Mouse (Mus musculus): ENCODE results near the gene Spon1. TPM values are rescaled to one million over a fixed set of nuclear protein-coding genes. Genes with fewer than 3 reads are reported as not detected.

The Spon1 gene
- polyA plus RNA-seq, 1 experiment from 2014 or later, result 22.7 TPM

DNA sequence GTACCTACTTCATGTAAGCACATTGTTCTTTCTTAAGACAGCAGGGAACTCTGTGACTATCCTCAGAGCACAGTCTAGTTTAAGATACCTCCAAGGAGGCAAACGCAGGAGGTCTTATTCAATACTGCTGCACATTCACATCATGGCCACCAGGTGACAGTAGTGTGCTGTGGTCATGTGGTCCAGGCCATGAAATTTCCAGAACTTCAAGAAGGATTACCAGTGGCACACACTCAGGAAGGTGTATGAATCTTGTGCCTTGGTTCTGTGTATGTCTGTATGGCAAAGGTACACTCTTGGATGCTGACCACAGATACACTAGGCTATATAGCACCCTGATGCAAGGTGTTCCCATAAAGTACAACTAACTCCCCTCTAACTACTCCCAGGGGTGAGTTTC lies 6.6 kb upstream of the Spon1 start:
- 16% methylated on average over 1 of the region's 1 CpGs for WGBS
- Histone ChIP-seq H3K27ac (no peak overlapping the region), H3K36me3 (no peaks in the 10 kb centered on the region), H3K27me3 (0 out of 2 replicates have a peak, but pooled peaks cover 3% of the 10 kb centered on the region), H3K4me2 (replicated peaks) (no peak overlapping the region), H3K9me3 (0 out of 2 replicates have a peak, but pooled peaks cover 4% of the 10 kb centered on the region), H3K4me1 (no peaks in the 10 kb centered on the region), H3K4me3 (no peak overlapping the region), H3K9ac (no peak overlapping the region)
- no peak for ATAC-seq (ENCODE audit: insufficient number of reproducible peaks, insufficient read depth, low FRiP score, low TSS enrichment)

DNA sequence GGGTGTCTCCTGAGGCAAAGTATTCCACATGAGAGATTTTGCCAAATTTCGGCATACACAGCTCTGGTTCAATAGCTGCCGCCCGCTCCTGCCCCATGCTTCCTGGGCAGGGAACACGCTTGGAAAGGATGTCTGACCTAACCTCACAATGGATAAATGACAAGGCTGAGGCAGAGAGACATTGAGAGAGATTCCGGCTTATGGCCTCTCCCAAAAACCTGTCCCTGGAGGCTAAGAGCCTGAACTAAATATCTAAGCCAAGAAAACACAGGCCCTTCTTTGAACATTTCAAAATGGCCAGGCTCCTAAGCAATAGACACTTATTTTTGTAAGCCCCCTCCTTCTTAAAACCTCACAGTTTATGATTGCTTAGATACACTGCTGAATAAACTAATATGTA lies 665 bp upstream of the Spon1 start:
- 76% methylated on average over 5 of the region's 5 CpGs for WGBS
- no peaks in the 10 kb centered on the region for H3K36me3 ChIP-seq
- H3K27ac ChIP-seq, result no peak overlapping the region
- 0 out of 2 replicates have a peak, but pooled peaks cover 4% of the 10 kb centered on the region for H3K9me3 ChIP-seq
- H3K4me3 ChIP-seq, result no peak overlapping the region
- H3K9ac ChIP-seq, result no peak overlapping the region
- peaks cover 34% of the 10 kb centered on the region for H3K27me3 ChIP-seq
- no peak for ATAC-seq (ENCODE audit: insufficient number of reproducible peaks, insufficient read depth, low FRiP score, low TSS enrichment)
- H3K4me1 ChIP-seq, result peaks cover 20% of the 10 kb centered on the region; the same call in 1 of the 2 replicates
- peak overlapping the region; percentile 92 for H3K4me2 ChIP-seq (replicated peaks)

DNA sequence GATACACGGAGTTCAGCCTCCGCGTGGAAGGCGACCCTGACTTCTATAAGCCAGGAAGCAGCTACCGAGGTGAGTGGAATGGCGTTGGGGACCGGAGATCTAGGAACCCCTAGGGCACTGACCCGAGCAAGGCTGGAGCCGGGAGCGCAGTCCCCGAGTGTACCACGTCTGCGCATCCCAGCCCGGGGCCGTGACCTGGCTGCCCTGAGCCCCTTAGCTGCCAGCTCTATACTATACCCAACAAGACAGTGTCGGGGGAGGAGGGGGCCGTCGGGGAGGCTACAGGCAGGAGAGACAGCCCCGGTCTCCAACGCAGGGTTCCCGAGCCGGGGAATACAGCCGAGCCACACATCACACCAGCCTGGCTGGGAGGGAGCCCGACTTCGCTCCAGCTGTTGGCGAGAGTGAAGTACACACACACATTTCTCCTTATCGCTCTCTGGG lies 722 bp downstream of the Spon1 start:
- Histone ChIP-seq H3K4me1 (peaks cover 20% of the 10 kb centered on the region; the same call in 1 of the 2 replicates), H3K27ac (no peak overlapping the region), H3K36me3 (no peaks in the 10 kb centered on the region), H3K9me3 (0 out of 2 replicates have a peak, but pooled peaks cover 4% of the 10 kb centered on the region), H3K4me2 (replicated peaks) (peak overlapping the region; percentile 92), H3K27me3 (peaks cover 37% of the 10 kb centered on the region), H3K4me3 (peak overlapping the region; percentile 53), H3K9ac (peak overlapping the region; percentile 58)
- WGBS, result under 1% methylated on average over 27 of the region's 27 CpGs
- peak; percentile 24; the same call in 1 of the 2 replicates for ATAC-seq (ENCODE audit: insufficient number of reproducible peaks, insufficient read depth, low FRiP score, low TSS enrichment)

DNA sequence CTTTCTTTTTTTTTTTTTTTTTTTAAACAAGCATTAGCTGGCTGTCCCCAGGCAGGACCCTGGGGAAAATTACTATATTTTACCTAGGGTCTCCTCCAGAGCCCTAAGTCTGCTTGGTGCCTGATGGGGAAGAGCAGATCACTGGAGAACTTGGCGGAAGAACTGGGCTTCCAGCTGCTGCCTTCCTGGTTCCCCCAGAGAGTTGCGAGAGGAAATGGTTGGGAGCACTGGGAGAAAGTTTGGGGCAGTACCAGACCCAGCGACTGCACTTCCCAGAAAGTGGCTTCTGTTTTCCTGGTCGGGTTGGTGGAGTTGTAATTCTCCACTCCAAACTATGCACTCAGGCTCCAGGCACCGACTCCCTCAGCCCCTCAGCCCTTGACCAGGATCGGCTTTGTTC lies 1.7 kb downstream of the Spon1 start:
- WGBS, result 12% methylated on average over 6 of the region's 6 CpGs
- H3K27me3 ChIP-seq, result peaks cover 37% of the 10 kb centered on the region
- H3K9me3 ChIP-seq, result 0 out of 2 replicates have a peak, but pooled peaks cover 4% of the 10 kb centered on the region
- peaks cover 20% of the 10 kb centered on the region; the same call in 1 of the 2 replicates for H3K4me1 ChIP-seq
- H3K4me2 ChIP-seq (replicated peaks), result peak overlapping the region; percentile 92
- no peak overlapping the region for H3K4me3 ChIP-seq
- H3K27ac ChIP-seq, result no peak overlapping the region
- ATAC-seq (ENCODE audit: insufficient number of reproducible peaks, insufficient read depth, low FRiP score, low TSS enrichment), result no peak
- no peak overlapping the region for H3K9ac ChIP-seq
- no peaks in the 10 kb centered on the region for H3K36me3 ChIP-seq

DNA sequence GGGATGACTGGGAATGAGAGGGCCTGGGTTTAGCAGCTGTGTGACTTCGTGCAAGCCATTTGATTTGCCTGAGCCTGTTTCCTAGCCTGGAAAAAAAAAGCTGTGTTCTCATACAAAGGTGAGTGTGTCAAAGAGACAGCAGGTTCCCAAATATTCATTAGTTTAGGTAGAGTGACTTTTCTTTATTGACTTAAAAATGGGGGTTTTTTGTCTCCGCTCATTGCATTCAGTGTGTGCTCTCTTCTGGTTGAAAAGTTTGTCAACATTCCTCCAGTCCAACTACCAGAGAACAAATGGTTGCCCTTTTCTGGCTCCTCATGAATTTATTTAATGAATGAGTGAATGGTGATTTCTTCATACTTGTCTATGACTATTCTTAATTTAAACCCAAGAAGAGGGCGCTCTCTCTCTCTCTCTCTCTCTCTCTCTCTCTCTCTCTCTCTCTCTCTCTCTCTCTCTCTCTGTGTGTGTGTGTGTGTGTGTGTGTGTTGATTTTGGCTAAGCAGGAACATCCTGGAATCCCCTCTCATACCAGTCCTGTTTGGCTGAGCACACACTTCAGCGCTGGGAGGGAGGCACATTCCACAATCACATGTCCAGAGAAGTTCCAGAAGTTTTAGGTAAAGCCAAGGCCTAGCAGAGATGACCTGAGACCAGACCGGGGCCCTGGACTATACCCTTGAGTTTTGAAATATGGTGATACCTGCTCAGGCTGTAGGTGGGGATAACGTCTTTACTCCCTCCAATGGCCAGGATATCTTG lies 2.6 kb downstream of the Spon1 start:
- peak overlapping the region; percentile 92; the same call in 1 of the 2 replicates for H3K4me2 ChIP-seq (replicated peaks)

DNA sequence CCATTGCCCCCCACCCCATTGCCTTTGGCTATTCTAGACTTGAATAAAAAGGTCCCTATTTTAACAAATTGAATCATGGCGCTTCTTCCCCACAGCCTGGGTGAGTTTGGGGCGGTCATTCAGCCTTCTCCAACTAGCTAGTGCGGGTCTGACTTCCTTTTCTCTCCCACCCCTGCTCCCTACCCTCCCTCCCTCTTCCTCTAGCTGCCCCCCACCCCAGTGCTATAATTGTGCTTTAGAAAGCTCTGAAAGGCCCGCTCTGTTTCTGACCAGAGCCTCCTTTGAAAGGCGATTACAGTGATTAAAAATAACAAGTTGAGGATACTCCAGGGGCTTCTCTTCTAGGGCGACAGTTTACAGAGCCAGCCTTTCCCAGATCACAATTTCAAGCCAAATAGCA lies 3.5 kb downstream of the Spon1 start:
- H3K4me1 ChIP-seq, result peaks cover 20% of the 10 kb centered on the region; the same call in 1 of the 2 replicates
- 6% methylated on average over 6 of the region's 6 CpGs for WGBS
- H3K4me2 ChIP-seq (replicated peaks), result no peak overlapping the region
- H3K27ac ChIP-seq, result no peak overlapping the region
- H3K4me3 ChIP-seq, result no peak overlapping the region
- H3K9ac ChIP-seq, result no peak overlapping the region
- no peaks in the 10 kb centered on the region for H3K9me3 ChIP-seq
- no peak for ATAC-seq (ENCODE audit: insufficient number of reproducible peaks, insufficient read depth, low FRiP score, low TSS enrichment)
- H3K27me3 ChIP-seq, result peaks cover 37% of the 10 kb centered on the region
- no peaks in the 10 kb centered on the region for H3K36me3 ChIP-seq

More for the DNA sequence above, 2.6 kb downstream of the Spon1 start:
- Histone ChIP-seq H3K9me3 (no peaks in the 10 kb centered on the region), H3K27ac (no peak overlapping the region), H3K4me1 (peaks cover 20% of the 10 kb centered on the region; the same call in 1 of the 2 replicates), H3K9ac (no peak overlapping the region), H3K4me3 (no peak overlapping the region), H3K36me3 (no peaks in the 10 kb centered on the region), H3K27me3 (peaks cover 37% of the 10 kb centered on the region)
- WGBS, result 50% methylated on average over 6 of the region's 6 CpGs
- no peak for ATAC-seq (ENCODE audit: insufficient number of reproducible peaks, insufficient read depth, low FRiP score, low TSS enrichment)

DNA sequence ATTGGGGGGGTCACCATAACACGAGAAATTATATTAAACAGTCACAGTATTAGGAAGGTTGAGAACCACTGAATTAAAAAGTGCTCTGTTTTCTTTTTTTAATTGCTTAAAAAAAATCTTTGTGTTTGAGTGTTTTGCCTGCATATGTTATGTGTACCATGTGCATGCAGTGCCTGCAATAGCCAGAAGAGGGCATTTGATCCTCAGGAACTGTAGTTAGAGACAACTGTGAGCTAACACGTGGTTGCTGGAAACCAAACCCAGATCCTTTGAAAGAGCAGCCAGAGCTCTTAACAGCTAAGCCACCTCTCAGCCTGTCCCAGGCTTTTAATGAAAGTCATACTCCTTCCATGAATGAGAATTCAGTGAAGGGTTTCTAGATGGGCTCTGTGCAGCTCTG lies 6.3 kb downstream of the Spon1 start:
- WGBS, result 79% methylated on average over 2 of the region's 2 CpGs
- H3K27me3 ChIP-seq, result peaks cover 19% of the 10 kb centered on the region
- H3K4me3 ChIP-seq, result no peak overlapping the region
- no peak overlapping the region for H3K9ac ChIP-seq
- H3K27ac ChIP-seq, result no peak overlapping the region
- ATAC-seq (ENCODE audit: insufficient number of reproducible peaks, insufficient read depth, low FRiP score, low TSS enrichment), result no peak
- H3K4me2 ChIP-seq (replicated peaks), result no peak overlapping the region
- H3K4me1 ChIP-seq, result peaks cover 15% of the 10 kb centered on the region; the same call in 1 of the 2 replicates
- no peaks in the 10 kb centered on the region for H3K9me3 ChIP-seq
- no peaks in the 10 kb centered on the region for H3K36me3 ChIP-seq

DNA sequence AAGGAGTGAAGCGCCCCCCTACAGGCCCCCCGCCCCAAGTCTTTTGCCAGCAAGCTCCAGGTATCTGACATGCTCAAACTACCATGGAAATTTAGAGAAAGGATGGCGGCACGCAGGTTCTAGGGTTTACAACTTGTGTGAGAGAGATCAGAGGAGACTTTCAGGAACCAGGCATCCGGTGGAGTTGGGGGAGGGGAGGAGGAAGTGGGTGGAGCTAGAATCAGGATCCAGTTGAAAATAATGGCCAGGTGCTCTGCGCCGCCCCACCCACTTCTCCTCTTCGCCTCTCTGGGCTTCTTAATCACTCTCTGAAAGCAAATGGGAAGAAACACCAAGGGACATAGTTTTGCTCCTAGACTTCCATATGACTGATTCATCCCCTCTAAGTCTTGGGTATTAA lies 7.6 kb downstream of the Spon1 start:
- H3K9me3 ChIP-seq, result no peaks in the 10 kb centered on the region
- no peak overlapping the region for H3K4me2 ChIP-seq (replicated peaks)
- WGBS, result 56% methylated on average over 8 of the region's 8 CpGs
- no peaks in the 10 kb centered on the region for H3K36me3 ChIP-seq
- ATAC-seq (ENCODE audit: insufficient number of reproducible peaks, insufficient read depth, low FRiP score, low TSS enrichment), result no peak
- H3K4me1 ChIP-seq, result peaks cover 15% of the 10 kb centered on the region; the same call in 1 of the 2 replicates
- no peak overlapping the region for H3K9ac ChIP-seq
- no peak overlapping the region for H3K27ac ChIP-seq
- H3K4me3 ChIP-seq, result no peak overlapping the region
- peaks cover 7% of the 10 kb centered on the region; the same call in 1 of the 2 replicates for H3K27me3 ChIP-seq

DNA sequence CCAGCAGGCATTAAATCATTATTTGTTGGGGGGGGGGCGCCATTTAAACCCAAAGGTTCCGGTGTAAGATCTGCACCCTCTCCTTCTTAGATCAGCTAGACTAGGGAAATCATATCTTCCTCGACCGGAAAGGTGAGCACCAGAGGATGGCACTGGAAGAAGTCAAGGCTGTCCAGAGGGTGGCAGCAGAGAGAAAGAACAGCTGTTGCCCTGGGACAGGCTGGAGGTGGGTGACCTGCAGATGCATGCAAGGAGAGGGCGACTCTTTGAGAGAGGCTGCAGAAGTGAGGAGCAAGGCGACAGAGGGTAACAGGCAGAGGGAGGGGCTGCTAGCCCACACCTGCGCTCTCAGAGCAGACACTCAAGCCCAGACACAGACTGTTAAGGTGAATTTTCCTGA lies 8.2 kb downstream of the Spon1 start:
- H3K27me3 ChIP-seq, result 0 out of 2 replicates have a peak, but pooled peaks cover 5% of the 10 kb centered on the region
- no peaks in the 10 kb centered on the region for H3K36me3 ChIP-seq
- H3K27ac ChIP-seq, result no peak overlapping the region
- H3K4me2 ChIP-seq (replicated peaks), result no peak overlapping the region
- ATAC-seq (ENCODE audit: insufficient number of reproducible peaks, insufficient read depth, low FRiP score, low TSS enrichment), result 0 out of 2 replicates have a peak, but pooled peaks have one; percentile 44
- WGBS, result 15% methylated on average over 7 of the region's 7 CpGs
- H3K4me1 ChIP-seq, result peaks cover 15% of the 10 kb centered on the region; the same call in 1 of the 2 replicates
- no peaks in the 10 kb centered on the region for H3K9me3 ChIP-seq
- H3K4me3 ChIP-seq, result no peak overlapping the region
- H3K9ac ChIP-seq, result no peak overlapping the region

DNA sequence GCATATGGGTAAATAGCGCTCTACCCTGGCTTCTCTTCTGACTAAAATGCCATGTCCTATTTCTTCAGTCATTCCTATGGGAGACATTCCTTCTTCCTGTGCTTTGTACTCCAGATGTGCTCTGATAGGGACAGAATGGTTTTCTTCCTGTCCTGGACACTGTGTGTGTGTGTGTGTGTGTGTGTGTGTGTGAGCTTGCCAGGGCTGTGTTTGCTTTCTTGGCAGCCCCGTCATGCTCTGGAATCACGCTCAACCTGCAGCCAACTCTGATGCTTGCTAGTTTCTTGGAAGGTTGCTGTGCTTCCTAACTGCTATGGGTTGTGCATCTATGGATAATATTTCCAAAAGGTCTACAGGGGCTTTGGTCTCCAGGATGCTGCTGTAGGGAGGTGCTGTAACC lies 9.1 kb downstream of the Spon1 start:
- H3K4me1 ChIP-seq, result 0 out of 2 replicates have a peak, but pooled peaks cover 6% of the 10 kb centered on the region
- no peaks in the 10 kb centered on the region for H3K9me3 ChIP-seq
- H3K27me3 ChIP-seq, result 0 out of 2 replicates have a peak, but pooled peaks cover 5% of the 10 kb centered on the region
- H3K4me3 ChIP-seq, result no peak overlapping the region
- no peak overlapping the region for H3K4me2 ChIP-seq (replicated peaks)
- no peak for ATAC-seq (ENCODE audit: insufficient number of reproducible peaks, insufficient read depth, low FRiP score, low TSS enrichment)
- H3K27ac ChIP-seq, result no peak overlapping the region
- H3K36me3 ChIP-seq, result no peaks in the 10 kb centered on the region
- WGBS, result 61% methylated on average over 3 of the region's 3 CpGs
- no peak overlapping the region for H3K9ac ChIP-seq

DNA sequence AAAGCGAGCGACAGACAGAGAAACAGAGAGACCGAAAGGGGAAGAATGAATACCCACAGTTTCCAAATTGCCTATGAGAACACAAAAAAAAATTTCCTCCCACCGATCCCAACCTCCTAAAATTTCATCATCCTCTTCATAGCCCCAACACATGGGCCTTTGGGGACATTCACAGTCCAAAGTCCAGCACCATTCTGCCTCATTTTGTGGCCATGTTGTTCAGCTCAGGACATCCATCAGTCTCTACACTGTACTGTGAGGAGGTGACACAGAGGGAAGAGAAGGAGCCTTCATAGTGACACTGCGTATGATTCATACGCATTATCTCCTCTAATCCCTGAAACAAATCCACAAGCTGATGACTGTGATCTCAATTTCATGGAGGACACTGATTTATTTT lies 12.7 kb downstream of the Spon1 start:
- no peaks in the 10 kb centered on the region for H3K9me3 ChIP-seq
- ATAC-seq (ENCODE audit: insufficient number of reproducible peaks, insufficient read depth, low FRiP score, low TSS enrichment), result no peak
- no peak overlapping the region for H3K9ac ChIP-seq
- 0 out of 2 replicates have a peak, but pooled peaks cover 4% of the 10 kb centered on the region for H3K4me1 ChIP-seq
- no peaks in the 10 kb centered on the region for H3K27me3 ChIP-seq
- H3K36me3 ChIP-seq, result no peaks in the 10 kb centered on the region
- H3K27ac ChIP-seq, result no peak overlapping the region
- H3K4me3 ChIP-seq, result no peak overlapping the region
- no peak overlapping the region for H3K4me2 ChIP-seq (replicated peaks)
- 90% methylated on average over 5 of the region's 6 CpGs for WGBS

DNA sequence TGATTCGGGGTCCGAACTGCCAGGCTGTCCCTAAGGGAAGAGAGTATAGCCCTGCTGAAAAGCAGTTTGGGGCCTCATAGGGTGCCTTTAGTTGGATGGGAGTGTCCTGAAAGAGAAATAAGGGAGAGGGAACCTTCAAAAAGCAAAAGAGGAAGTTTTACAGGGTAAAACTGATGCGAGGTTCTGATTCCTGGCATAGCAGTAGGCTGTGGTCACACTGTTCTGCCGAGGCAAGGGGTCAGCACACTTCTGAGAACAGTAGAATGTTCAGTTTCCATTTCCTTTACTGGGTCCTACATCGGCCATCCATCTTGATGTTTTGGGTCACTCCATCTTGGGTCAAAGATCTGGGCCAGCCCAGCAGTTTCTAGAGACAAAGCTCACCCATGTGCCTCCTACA lies 14.5 kb downstream of the Spon1 start:
- H3K4me1 ChIP-seq, result 0 out of 2 replicates have a peak, but pooled peaks cover under 1% of the 10 kb centered on the region
- no peak overlapping the region for H3K27ac ChIP-seq
- H3K36me3 ChIP-seq, result no peaks in the 10 kb centered on the region
- no peak overlapping the region for H3K4me2 ChIP-seq (replicated peaks)
- WGBS, result 92% methylated on average over 5 of the region's 5 CpGs
- H3K9ac ChIP-seq, result no peak overlapping the region
- no peaks in the 10 kb centered on the region for H3K27me3 ChIP-seq
- H3K9me3 ChIP-seq, result no peaks in the 10 kb centered on the region
- no peak overlapping the region for H3K4me3 ChIP-seq
- no peak for ATAC-seq (ENCODE audit: insufficient number of reproducible peaks, insufficient read depth, low FRiP score, low TSS enrichment)

Measured in embryonic facial prominence, embryonic 12.5 days (tissue).